Mouse (Mus musculus): ENCODE data around the gene Prkra. TPM values are rescaled to one million over a fixed set of nuclear protein-coding genes. Genes with fewer than 3 reads are reported as not detected.

The Prkra gene
- polyA plus RNA-seq (2015; fragmentation: Nextera tagmentation; extraction: Ambion mirVana): 5.6 and 7.2 TPM in 2 replicates

DNA sequence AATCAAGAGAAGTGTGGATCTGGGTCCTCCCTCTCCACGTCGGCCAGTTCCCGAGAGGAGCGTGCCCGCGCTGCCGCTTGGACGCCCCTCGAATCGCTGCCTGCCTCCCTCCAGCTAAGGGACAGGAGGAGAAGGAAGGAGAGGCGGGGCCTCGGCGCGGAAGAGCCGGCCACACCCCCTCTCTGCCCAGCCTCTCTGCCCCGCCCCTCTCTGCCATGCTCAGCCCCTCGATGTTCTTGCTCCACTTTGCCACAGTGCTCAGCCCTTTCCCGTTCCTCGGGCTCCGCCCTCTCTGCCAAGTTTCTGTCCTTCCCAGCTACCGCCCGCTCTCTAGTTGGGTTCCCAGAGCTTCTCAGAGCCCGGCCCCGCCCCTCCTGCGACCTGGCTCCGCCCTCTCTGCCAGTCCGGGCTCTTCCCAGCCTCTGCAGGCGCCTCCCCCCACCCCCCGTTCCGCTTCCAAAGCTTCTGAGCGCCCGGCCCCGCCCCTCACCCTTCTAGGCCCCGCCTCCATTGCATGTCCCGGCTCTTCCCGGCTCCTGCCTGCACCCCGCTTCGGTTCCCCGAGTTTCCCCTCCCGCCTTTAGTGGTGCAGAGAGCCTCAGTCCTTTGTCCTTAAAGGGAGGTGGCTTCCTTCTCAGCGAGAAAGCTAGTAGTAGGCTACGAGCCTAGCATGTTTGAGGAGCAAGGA is at the start of gene Prkra, which contains the start of gene Pjvk:
Prkra (minus strand) TSS at position 133 of the 688 bp plus-strand sequence.
Pjvk (plus strand) TSS at position 594 of the 688 bp plus-strand sequence.
- H3K9me3 ChIP-seq (replicated peaks): no peaks in the 10 kb centered on the region
- ATAC-seq (ENCODE audit: insufficient read depth): peak; percentile 94

DNA sequence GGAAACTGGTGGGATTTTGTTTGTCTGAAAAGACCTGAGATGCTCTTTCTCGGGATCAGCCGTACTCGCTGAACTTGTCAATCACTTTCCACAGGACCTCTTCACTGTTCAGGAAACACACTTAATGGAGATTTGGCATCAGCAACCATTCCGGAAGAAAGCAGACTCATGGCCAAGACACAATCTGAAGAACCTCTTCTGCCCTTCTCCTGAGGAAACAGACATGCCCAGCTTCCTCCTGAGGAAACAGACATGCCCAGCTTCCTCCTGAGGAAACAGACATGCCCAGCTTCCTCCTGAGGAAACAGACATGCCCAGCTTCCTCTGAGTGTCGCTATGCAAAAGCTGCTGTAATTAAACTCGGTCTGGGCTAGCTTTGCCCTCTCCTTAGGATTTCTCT is 47.5 kb upstream of the Prkra start:
- Histone ChIP-seq H3K27me3 (no peaks in the 10 kb centered on the region), H3K36me3 (replicated peaks) (peaks cover 37% of the 10 kb centered on the region)

More for the DNA sequence above, at the start of gene Prkra, which contains the start of gene Pjvk:
- peaks cover 31% of the 10 kb centered on the region for H3K4me1 ChIP-seq (replicated peaks)
- H3K4me3 ChIP-seq (replicated peaks): peak within 1 kb of the TSS; percentile 68
- no peaks in the 10 kb centered on the region for H3K27me3 ChIP-seq
- peak within 1 kb of the TSS; percentile 57 for H3K9ac ChIP-seq
- peak within 1 kb of the TSS; percentile 72 for H3K27ac ChIP-seq (replicated peaks)
- H3K4me2 ChIP-seq: peak within 1 kb of the TSS; percentile 95
- H3K36me3 ChIP-seq (replicated peaks): no peaks in the 10 kb centered on the region
- 1% methylated on average over 41 of the region's 42 CpGs for WGBS (ENCODE audit: insufficient replicate concordance)

DNA sequence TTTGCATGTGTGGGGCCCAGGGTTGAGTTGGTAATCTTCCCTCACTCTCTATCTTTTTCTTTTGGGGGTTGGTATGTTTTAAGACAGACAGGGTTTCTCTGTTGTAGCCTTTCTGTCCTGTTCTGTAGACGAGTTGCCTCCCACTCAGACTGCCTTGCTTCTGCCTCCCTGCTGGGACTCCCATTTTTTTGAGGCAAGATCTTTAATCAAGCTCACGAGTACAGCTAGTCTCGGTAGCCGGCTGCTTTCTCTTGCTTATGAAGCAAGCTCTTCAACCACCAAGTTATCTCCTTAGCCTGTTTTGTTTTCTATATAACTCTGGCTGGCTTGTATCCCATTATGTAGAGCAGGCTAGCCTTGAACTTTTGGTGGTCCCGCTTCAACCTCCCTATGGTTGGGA is 46.0 kb upstream of the Prkra start:
- WGBS (ENCODE audit: insufficient replicate concordance): 77% methylated on average over 5 of the region's 5 CpGs

More for the DNA sequence above, 47.5 kb upstream of the Prkra start:
- Histone ChIP-seq H3K4me2 (no peak overlapping the region), H3K4me3 (replicated peaks) (no peak overlapping the region), H3K9me3 (replicated peaks) (no peaks in the 10 kb centered on the region), H3K4me1 (replicated peaks) (no peaks in the 10 kb centered on the region), H3K9ac (no peak overlapping the region), H3K27ac (replicated peaks) (no peak overlapping the region)
- ATAC-seq (ENCODE audit: insufficient read depth): no peak
- WGBS (ENCODE audit: insufficient replicate concordance): 44% methylated on average over 6 of the region's 6 CpGs

DNA sequence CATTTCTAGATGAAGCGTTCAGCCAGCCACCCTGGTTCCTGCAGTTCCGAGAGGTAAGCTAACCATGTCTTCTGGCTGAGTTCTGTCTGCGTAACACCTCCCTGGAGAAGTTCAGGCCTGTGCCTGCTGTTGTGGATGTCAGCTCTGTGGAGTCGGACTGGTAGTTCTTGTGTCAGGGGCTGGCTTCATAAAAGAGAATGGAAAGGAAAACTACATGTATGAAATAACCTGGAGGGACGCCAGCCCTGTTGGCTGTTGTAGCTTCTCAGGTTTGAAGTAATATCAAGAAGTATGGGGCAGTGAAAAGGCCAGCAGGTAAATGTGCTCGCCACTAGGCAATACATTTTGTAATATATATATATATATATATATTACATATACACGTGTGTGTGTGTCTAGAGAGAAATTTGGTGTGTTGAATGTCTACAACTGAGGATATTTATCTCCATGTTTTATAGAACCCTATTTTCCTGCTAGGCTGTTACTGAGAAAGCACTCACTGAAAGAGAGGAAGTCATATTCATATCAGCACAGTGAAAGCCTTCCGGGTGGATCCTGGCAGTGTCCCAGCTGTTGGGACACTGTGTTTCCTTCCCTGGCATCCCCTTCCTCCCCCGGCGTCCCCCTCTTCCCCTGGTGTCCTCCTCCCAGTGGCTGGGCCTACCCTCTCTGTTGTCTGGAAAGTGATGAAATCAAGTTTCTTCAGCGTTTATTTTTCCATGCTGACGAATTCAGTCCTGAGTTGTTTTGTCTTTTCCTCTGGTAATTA is 42.8 kb upstream of the Prkra start:
- no peak overlapping the region for H3K4me2 ChIP-seq
- H3K36me3 ChIP-seq (replicated peaks): peaks cover 53% of the 10 kb centered on the region
- no peak overlapping the region for H3K4me3 ChIP-seq (replicated peaks)
- H3K4me1 ChIP-seq (replicated peaks): no peaks in the 10 kb centered on the region; the same call in 1 of the 2 replicates
- WGBS (ENCODE audit: insufficient replicate concordance): 51% methylated on average over 12 of the region's 12 CpGs
- H3K9ac ChIP-seq: no peak overlapping the region
- H3K27me3 ChIP-seq: no peaks in the 10 kb centered on the region
- no peaks in the 10 kb centered on the region for H3K9me3 ChIP-seq (replicated peaks)
- peak; percentile 49; the same call in 1 of the 2 replicates for ATAC-seq (ENCODE audit: insufficient read depth)
- H3K27ac ChIP-seq (replicated peaks): no peak overlapping the region

More for the DNA sequence above, 46.0 kb upstream of the Prkra start:
- Histone ChIP-seq H3K36me3 (replicated peaks) (peaks cover 38% of the 10 kb centered on the region), H3K9ac (no peak overlapping the region), H3K4me2 (no peak overlapping the region), H3K27ac (replicated peaks) (no peak overlapping the region), H3K4me3 (replicated peaks) (no peak overlapping the region), H3K27me3 (no peaks in the 10 kb centered on the region), H3K4me1 (replicated peaks) (no peaks in the 10 kb centered on the region), H3K9me3 (replicated peaks) (no peaks in the 10 kb centered on the region)
- ATAC-seq (ENCODE audit: insufficient read depth): no peak

DNA sequence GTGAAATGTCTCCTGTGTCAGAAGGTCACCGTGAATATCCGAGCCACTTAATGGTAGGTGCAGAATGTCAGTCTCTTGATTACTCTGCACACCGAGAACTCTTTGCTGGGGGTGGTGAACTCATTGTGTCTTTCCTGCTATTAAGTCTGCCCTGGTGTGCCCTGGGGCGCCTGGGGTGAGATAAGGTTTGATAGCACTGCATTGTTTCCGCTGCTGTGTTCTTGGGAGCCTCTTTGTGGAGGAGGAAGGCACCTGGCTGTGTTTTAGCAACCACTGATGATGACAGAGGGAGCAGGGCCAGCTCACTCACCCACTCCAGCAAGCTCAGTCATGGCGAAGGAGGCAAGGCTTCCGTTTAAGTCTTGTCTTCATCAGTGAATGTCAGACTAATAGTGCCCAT is 40.3 kb upstream of the Prkra start:
- ATAC-seq (ENCODE audit: insufficient read depth): no peak
- Histone ChIP-seq H3K4me3 (replicated peaks) (no peak overlapping the region), H3K4me1 (replicated peaks) (no peaks in the 10 kb centered on the region; the same call in 1 of the 2 replicates), H3K4me2 (no peak overlapping the region), H3K36me3 (replicated peaks) (peaks cover 60% of the 10 kb centered on the region), H3K9ac (no peak overlapping the region), H3K27ac (replicated peaks) (no peak overlapping the region), H3K27me3 (no peaks in the 10 kb centered on the region), H3K9me3 (replicated peaks) (no peaks in the 10 kb centered on the region)
- 33% methylated on average over 7 of the region's 7 CpGs for WGBS (ENCODE audit: insufficient replicate concordance)

DNA sequence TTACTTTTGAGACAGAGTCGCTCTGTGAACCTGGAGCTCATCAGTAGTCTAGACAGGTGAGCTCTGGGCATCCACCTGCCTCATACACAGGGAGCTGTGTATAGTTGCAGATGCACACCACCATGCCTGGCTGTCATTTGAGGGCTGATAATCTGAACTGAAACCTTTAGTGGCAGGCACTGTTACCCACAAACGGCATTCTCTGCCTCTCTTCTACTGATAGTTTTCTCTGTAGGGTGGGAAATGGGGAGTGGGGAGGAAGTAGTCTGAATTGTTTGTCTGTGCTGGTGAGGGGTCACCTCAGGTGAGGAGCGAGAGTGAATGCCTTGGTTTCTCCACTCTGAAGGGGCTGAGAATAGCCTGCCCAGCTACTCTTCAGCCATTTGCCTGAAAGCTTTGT is 39.8 kb upstream of the Prkra start:
- H3K9me3 ChIP-seq (replicated peaks): no peaks in the 10 kb centered on the region
- no peak overlapping the region for H3K9ac ChIP-seq
- H3K27me3 ChIP-seq: no peaks in the 10 kb centered on the region
- H3K4me3 ChIP-seq (replicated peaks): no peak overlapping the region
- H3K36me3 ChIP-seq (replicated peaks): peaks cover 61% of the 10 kb centered on the region
- WGBS (ENCODE audit: insufficient replicate concordance): 54% methylated on average over 3 of the region's 3 CpGs
- no peaks in the 10 kb centered on the region; the same call in 1 of the 2 replicates for H3K4me1 ChIP-seq (replicated peaks)
- ATAC-seq (ENCODE audit: insufficient read depth): no peak
- H3K4me2 ChIP-seq: no peak overlapping the region
- no peak overlapping the region for H3K27ac ChIP-seq (replicated peaks)

DNA sequence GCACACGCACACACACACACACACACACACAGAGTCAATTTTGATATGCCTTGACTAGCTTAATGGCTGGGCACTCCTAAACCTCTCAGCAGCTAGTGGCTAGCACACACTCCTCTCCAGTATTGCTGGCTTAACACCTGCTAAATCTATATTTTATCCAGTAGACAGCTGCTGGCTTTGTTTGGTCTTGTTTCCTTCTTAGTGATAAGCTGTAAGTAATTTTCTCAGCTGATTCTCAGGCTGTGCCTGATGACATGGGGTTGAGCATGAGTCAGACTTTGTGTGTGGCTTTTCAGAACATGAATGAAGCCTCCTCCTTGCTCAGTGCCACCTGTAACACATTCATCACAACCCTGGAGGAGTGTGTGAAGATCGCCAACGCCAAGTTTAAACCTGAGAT is 39.2 kb upstream of the Prkra start:
- Histone ChIP-seq H3K4me3 (replicated peaks) (no peak overlapping the region), H3K27me3 (no peaks in the 10 kb centered on the region), H3K9ac (no peak overlapping the region), H3K4me2 (no peak overlapping the region), H3K4me1 (replicated peaks) (no peaks in the 10 kb centered on the region; the same call in 1 of the 2 replicates), H3K27ac (replicated peaks) (no peak overlapping the region), H3K9me3 (replicated peaks) (no peaks in the 10 kb centered on the region), H3K36me3 (replicated peaks) (peaks cover 60% of the 10 kb centered on the region)
- 87% methylated on average over 3 of the region's 3 CpGs for WGBS (ENCODE audit: insufficient replicate concordance)
- no peak for ATAC-seq (ENCODE audit: insufficient read depth)

DNA sequence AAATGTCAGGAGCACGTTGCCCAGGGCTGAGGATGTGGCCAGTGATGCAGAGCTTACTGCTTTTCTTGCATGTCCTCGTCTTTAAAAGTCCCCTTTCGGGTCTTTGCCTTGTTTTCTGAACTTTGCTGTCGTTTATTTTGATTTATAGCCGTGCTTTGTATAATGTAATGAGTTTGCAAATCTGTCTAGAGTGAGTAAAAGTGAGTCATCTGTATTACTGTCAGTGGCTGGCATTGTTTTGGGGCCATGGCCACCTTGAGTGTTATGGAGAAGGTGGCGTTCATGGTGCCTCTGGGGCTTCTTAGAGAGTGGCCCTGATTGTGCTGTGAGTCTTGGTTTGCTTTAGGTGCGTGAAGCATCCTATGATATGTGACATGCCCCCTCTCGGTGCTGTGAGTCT is 34.5 kb upstream of the Prkra start:
- Histone ChIP-seq H3K4me2 (no peak overlapping the region), H3K4me3 (replicated peaks) (no peak overlapping the region), H3K27ac (replicated peaks) (no peak overlapping the region), H3K9ac (no peak overlapping the region), H3K9me3 (replicated peaks) (no peaks in the 10 kb centered on the region), H3K27me3 (no peaks in the 10 kb centered on the region), H3K4me1 (replicated peaks) (peaks cover 2% of the 10 kb centered on the region; the same call in 1 of the 2 replicates), H3K36me3 (replicated peaks) (peaks cover 48% of the 10 kb centered on the region)
- WGBS (ENCODE audit: insufficient replicate concordance): 78% methylated on average over 8 of the region's 8 CpGs
- ATAC-seq (ENCODE audit: insufficient read depth): no peak

DNA sequence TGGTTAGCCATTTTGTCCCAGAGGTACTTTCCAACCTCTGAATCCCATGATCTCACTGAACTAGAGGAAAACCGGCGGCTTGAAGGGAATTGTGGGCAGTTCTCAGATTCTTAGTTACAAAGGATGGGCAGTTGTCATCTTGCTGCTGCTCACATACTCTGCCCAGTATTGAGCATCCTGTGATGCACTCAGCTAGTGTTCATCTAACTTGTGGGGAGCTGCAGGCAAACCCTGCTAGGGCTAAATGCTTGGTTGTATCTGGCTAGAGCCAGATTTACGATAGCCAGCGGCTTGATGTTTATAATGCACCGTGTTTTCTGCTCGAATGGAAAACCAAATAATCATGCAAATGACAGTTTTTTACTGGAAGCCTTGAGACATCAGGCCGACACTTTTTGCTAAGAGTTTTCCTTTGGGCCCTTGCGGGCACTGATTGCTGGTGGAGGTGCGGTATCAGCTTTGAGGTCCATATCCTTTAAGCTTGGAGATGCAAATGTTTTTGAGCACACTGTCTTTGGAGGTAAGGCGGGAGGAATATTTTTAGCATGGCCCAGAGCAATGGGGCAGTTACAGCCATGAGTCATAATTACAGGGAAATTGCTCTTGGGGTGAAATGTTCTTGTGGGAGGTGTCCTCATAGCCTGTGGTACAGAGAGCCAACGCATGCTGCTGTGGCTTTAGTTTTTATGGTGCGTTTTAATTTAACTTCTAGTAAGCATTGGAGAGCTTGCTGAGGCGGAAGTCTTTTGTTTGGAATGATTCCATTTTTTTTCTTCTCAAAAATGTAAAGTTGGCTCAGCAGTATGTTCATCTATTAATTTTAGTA is 28.8 kb upstream of the Prkra start:
- Histone ChIP-seq H3K4me2 (peak overlapping the region; percentile 82), H3K27ac (replicated peaks) (no peak overlapping the region), H3K4me3 (replicated peaks) (peak overlapping the region; percentile 82), H3K27me3 (no peaks in the 10 kb centered on the region), H3K9me3 (replicated peaks) (no peaks in the 10 kb centered on the region), H3K36me3 (replicated peaks) (no peaks in the 10 kb centered on the region; the same call in 1 of the 2 replicates), H3K4me1 (replicated peaks) (peaks cover 50% of the 10 kb centered on the region), H3K9ac (no peak overlapping the region)
- no peak for ATAC-seq (ENCODE audit: insufficient read depth)
- 64% methylated on average over 13 of the region's 13 CpGs for WGBS (ENCODE audit: insufficient replicate concordance)

DNA sequence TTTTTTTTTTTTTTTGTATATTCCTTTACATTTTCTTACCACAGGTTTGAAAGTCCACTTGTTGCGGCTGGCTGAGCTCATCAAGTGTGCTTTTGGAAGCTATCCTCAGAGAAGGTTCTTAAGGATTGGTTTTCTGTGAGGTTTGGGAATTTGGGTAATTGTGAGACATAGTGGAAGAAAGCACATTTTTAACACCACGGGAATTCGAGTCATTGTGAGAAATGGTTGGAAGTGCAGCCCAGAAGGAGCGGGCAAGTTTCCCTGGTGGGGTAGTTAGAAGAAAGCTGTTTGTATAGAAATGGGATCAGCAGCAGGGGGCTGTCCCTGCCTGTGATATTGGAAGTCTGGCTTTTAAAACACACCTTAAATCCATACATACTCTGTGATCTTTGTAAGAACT is 28.1 kb upstream of the Prkra start:
- no peak for ATAC-seq (ENCODE audit: insufficient read depth)
- Histone ChIP-seq H3K9ac (peak overlapping the region; percentile 74), H3K4me2 (peak overlapping the region; percentile 82), H3K27me3 (no peaks in the 10 kb centered on the region), H3K36me3 (replicated peaks) (no peaks in the 10 kb centered on the region; the same call in 1 of the 2 replicates), H3K27ac (replicated peaks) (no peak overlapping the region), H3K4me3 (replicated peaks) (peak overlapping the region; percentile 82), H3K4me1 (replicated peaks) (peaks cover 51% of the 10 kb centered on the region), H3K9me3 (replicated peaks) (no peaks in the 10 kb centered on the region)
- 15% methylated on average over 4 of the region's 4 CpGs for WGBS (ENCODE audit: insufficient replicate concordance)

Measured in liver, embryonic 15.5 days (tissue).